Mouse (Mus musculus): ENCODE measurements at regions not wholly inside any gene's neighbourhood (a gene's known extent, or its start where the extent isn't known, plus 50 kb on each side); places are given as distances from the start of the nearest gene placed in this dataset.

GRCm38 (mm10) chr4:84224556-84224955 is 450.5 kb downstream of the Bnc2 start:
- Histone ChIP-seq H3K9ac (ENCODE audit: control insufficient read depth, low read depth, low read length, poor library complexity, severe bottlenecking) (no peak overlapping the region), H3K79me2 (ENCODE audit: control insufficient read depth, insufficient read depth, low read length, poor library complexity) (no peaks in the 10 kb centered on the region), H3K4me1 (ENCODE audit: control insufficient read depth in 1 of 2, insufficient read depth in 2 of 2, low read length in 2 of 2) (no peaks in the 10 kb centered on the region), H3K27ac (ENCODE audit: control insufficient read depth, low read depth, low read length) (no peak overlapping the region), H3K9me3 (replicated peaks; ENCODE audit: insufficient read depth, low read length) (no peaks in the 10 kb centered on the region), H3K27me3 (ENCODE audit: control insufficient read depth in 1 of 2, insufficient read depth in 2 of 2, low read length in 2 of 2) (no peaks in the 10 kb centered on the region), H3K4me3 (ENCODE audit: control insufficient read depth in 1 of 2, insufficient read depth in 1 of 2, low read depth in 2 of 2, low read length in 2 of 2) (no peak overlapping the region), H3K36me3 (ENCODE audit: control insufficient read depth in 1 of 2, insufficient read depth in 2 of 2, low read length in 2 of 2) (no peaks in the 10 kb centered on the region)
- DNase-seq (ENCODE audit: low read depth, low spot score), result no peak
- TF ChIP-seq RCOR1 (IDR thresholded peaks at IDR 0.05; ENCODE audit: low read depth, low read length) (no peak), KAT2A (conservative IDR thresholded peaks at IDR 0.05; ENCODE audit: low read depth, low read length) (no peak), GABPA (IDR thresholded peaks at IDR 0.05; ENCODE audit: low read depth, low read length) (no peak), MAZ (IDR thresholded peaks at IDR 0.05; ENCODE audit: low read depth, low read length) (no peak), MXI1 (IDR thresholded peaks at IDR 0.05; ENCODE audit: low read depth, low read length) (no peak), ZNF384 (IDR thresholded peaks at IDR 0.05; ENCODE audit: low read depth, low read length) (no peak), ETS1 (IDR thresholded peaks at IDR 0.05; ENCODE audit: low read depth, low read length) (no peak), UBTF (IDR thresholded peaks at IDR 0.05; ENCODE audit: borderline replicate concordance, insufficient read depth, low read depth, low read length) (no peak), RAD21 (IDR thresholded peaks at IDR 0.05; ENCODE audit: low read depth, low read length) (no peak), HCFC1 (IDR thresholded peaks at IDR 0.05; ENCODE audit: low read depth, low read length) (no peak), SIN3A (IDR thresholded peaks at IDR 0.05; ENCODE audit: low read length) (no peak), MAFK (IDR thresholded peaks at IDR 0.05; ENCODE audit: borderline replicate concordance, low read depth, low read length) (no peak), CTCF (IDR thresholded peaks at IDR 0.05 in 2 of 3, conservative IDR thresholded peaks at IDR 0.05 in 1 of 3; ENCODE audit: control insufficient read depth in 1 of 3, insufficient read depth in 1 of 3, low read depth in 2 of 3, low read length in 3 of 3, poor library complexity in 1 of 3, severe bottlenecking in 1 of 3) (no peak), TCF12 (IDR thresholded peaks at IDR 0.05; ENCODE audit: low read depth, low read length) (no peak), TAL1 (IDR thresholded peaks at IDR 0.05; ENCODE audit: low read length) (no peak), JUND (IDR thresholded peaks at IDR 0.05; ENCODE audit: low read depth, low read length) (no peak), USF2 (IDR thresholded peaks at IDR 0.05; ENCODE audit: borderline replicate concordance in 1 of 2, insufficient read depth in 1 of 2, low read depth in 1 of 2, low read length in 2 of 2) (no peak), POLR2AphosphoS2 (IDR thresholded peaks at IDR 0.05; ENCODE audit: low read length) (no peak), BHLHE40 (IDR thresholded peaks at IDR 0.05; ENCODE audit: borderline replicate concordance, low read depth, low read length) (no peak)

Data from MEL (cell line).